Mouse (Mus musculus) midbrain, postnatal 0 days (tissue): ENCODE data around the gene Foxn3. TPM values are rescaled to one million over a fixed set of nuclear protein-coding genes. Genes with fewer than 3 reads are reported as not detected.

Experiments used
- ATAC-seq: fragments of 200-750 bp; cut with Nextera tagmentation; 2 replicates; pipeline ENCODE4 v1.8.0; 2017; ENCODE audit warnings: moderate number of reproducible peaks, mild to moderate bottlenecking, moderate TSS enrichment, moderate library complexity; ENCODE audit not compliant: low FRiP score
- DNase-seq: peaks from one replicate; pipeline ENCODE4 v3.0.0-alpha.2; 2015; ENCODE audit warnings: low spot score
- H3K27ac ChIP-seq: fragments of 300-500 bp; sonication (generic); 2 replicates; pipeline ENCODE4 v1.5.1; 2014; ENCODE audit warnings: low read depth, mild to moderate bottlenecking, low read length, mixed read lengths
- H3K27me3 ChIP-seq: fragments of 300-500 bp; sonication (generic); 2 replicates; pipeline ENCODE4 v1.6.1; 2014; ENCODE audit warnings: low read length, control low read depth, mixed read lengths; ENCODE audit not compliant: insufficient read depth
- H3K36me3 ChIP-seq: fragments of 300-500 bp; sonication (generic); 2 replicates; pipeline ENCODE4 v1.6.1; 2014; ENCODE audit warnings: low read length, control low read depth, mixed read lengths; ENCODE audit not compliant: insufficient read depth
- H3K4me1 ChIP-seq: fragments of 300-500 bp; sonication (generic); 2 replicates; pipeline ENCODE4 v1.6.1; 2014; ENCODE audit warnings: mild to moderate bottlenecking, control low read depth, antibody characterized with exemption, low read length, mixed read lengths; ENCODE audit not compliant: insufficient read depth
- H3K4me2 ChIP-seq: fragments of 300-500 bp; sonication (generic); 2 replicates; pipeline ENCODE4 v1.6.1; 2014; ENCODE audit warnings: low read depth, mild to moderate bottlenecking, low read length, mixed read lengths; ENCODE audit not compliant: poor library complexity, severe bottlenecking
- H3K4me3 ChIP-seq: fragments of 300-500 bp; sonication (generic); 2 replicates; pipeline ENCODE4 v1.5.1; 2014; ENCODE audit warnings: low read depth, mild to moderate bottlenecking, low read length, moderate library complexity
- H3K9ac ChIP-seq: fragments of 300-500 bp; sonication (generic); replicated peaks from 2 replicates; pipeline ENCODE4 v1.6.1; 2014; ENCODE audit warnings: mild to moderate bottlenecking, low read length, moderate library complexity, mixed read lengths; ENCODE audit not compliant: poor library complexity, severe bottlenecking
- H3K9me3 ChIP-seq: fragments of 300-500 bp; sonication (generic); 2 replicates; pipeline ENCODE4 v1.6.1; 2016; ENCODE audit warnings: low read length, control low read depth
- CTCF ChIP-seq: IDR thresholded peaks from 2 replicates; pipeline ENCODE4 v1.5.1; 2016; ENCODE audit warnings: antibody characterized with exemption, mild to moderate bottlenecking
- WGBS: fragments of 180-500 bp; shearing (Covaris S2); extraction: QIAGEN DNeasy Blood & Tissue Kit; methylation state at CpG from one replicate; pipeline ENCODE4 v1.1.7; 2014; 5-methylcytosine and 5-hydroxymethylcytosine counted together
- polyA plus RNA-seq: library from polyadenylated mRNA; unstranded; fragments of >200 nt; fragmentation: Nextera tagmentation; extraction: Ambion mirVana; gene quantifications from 2 replicates; pipeline ENCODE4 v1.2.1, GENCODE M21; 2015
- total RNA-seq: library from RNA; depleted of rRNA; stranded (reverse); fragments of >200 nt; gene quantifications from 2 replicates; pipeline ENCODE4 v1.2.3, GENCODE M21; 2014

Gene Foxn3
- total and polyA plus RNA-seq, 2 experiments from 2014 or later: 38.9 to 72.7 TPM

- ATAC-seq (no peak), DNase-seq (no peak)
- no peak for TF ChIP-seq CTCF
- H3K36me3 ChIP-seq: no peaks in the 10 kb centered on the region
- H3K27me3 ChIP-seq: no peaks in the 10 kb centered on the region
- H3K9ac ChIP-seq: no peak overlapping the region
- H3K4me3 ChIP-seq: no peak overlapping the region
- no peak overlapping the region for H3K27ac ChIP-seq
- 82% methylated on average over 10 of the region's 10 CpGs for WGBS
- H3K4me1 ChIP-seq: peaks cover 6% of the 10 kb centered on the region; the same call in 1 of the 2 replicates
- no peak overlapping the region for H3K4me2 ChIP-seq
- no peaks in the 10 kb centered on the region for H3K9me3 ChIP-seq
These were observed 309.8 kb downstream of the Foxn3 start for GRCm38 (mm10) chr12:99253562-99253961.

DNA sequence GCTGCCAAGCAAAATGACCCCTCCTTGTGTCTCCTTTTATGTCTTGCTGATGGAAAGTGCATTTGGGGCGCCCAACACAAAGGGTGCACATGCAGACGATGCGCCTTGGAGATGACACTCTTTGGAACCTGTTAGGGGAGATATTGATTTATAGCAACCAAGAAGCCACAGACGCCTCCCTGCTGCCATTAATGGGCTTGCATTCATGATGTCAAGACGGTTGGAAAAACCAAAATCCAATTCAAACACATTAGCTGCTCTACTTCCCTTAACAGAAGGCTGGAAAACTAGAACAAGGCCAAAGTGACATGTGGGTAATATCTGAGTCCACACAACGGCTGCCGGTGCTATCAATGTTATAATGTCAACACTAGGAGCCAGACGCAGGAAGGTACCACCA, 314.8 kb downstream of the Foxn3 start:
- ATAC-seq (no peak), DNase-seq (no peak)
- WGBS: 93% methylated on average over 8 of the region's 8 CpGs
- Histone ChIP-seq H3K4me3 (no peak overlapping the region), H3K9me3 (no peaks in the 10 kb centered on the region), H3K4me1 (no peaks in the 10 kb centered on the region), H3K9ac (no peak overlapping the region), H3K36me3 (no peaks in the 10 kb centered on the region), H3K27ac (no peak overlapping the region), H3K27me3 (no peaks in the 10 kb centered on the region), H3K4me2 (no peak overlapping the region)
- TF ChIP-seq CTCF: no peak

GRCm38 (mm10) chr12:99247939-99248338, 315.4 kb downstream of the Foxn3 start:
- TF ChIP-seq CTCF: no peak
- no peak overlapping the region for H3K9ac ChIP-seq
- H3K9me3 ChIP-seq: no peaks in the 10 kb centered on the region
- H3K4me3 ChIP-seq: no peak overlapping the region
- no peak overlapping the region for H3K4me2 ChIP-seq
- no peaks in the 10 kb centered on the region for H3K36me3 ChIP-seq
- 69% methylated on average over 6 of the region's 6 CpGs for WGBS
- ATAC-seq (no peak), DNase-seq (no peak)
- no peak overlapping the region for H3K27ac ChIP-seq
- no peaks in the 10 kb centered on the region for H3K27me3 ChIP-seq
- H3K4me1 ChIP-seq: no peaks in the 10 kb centered on the region

DNA sequence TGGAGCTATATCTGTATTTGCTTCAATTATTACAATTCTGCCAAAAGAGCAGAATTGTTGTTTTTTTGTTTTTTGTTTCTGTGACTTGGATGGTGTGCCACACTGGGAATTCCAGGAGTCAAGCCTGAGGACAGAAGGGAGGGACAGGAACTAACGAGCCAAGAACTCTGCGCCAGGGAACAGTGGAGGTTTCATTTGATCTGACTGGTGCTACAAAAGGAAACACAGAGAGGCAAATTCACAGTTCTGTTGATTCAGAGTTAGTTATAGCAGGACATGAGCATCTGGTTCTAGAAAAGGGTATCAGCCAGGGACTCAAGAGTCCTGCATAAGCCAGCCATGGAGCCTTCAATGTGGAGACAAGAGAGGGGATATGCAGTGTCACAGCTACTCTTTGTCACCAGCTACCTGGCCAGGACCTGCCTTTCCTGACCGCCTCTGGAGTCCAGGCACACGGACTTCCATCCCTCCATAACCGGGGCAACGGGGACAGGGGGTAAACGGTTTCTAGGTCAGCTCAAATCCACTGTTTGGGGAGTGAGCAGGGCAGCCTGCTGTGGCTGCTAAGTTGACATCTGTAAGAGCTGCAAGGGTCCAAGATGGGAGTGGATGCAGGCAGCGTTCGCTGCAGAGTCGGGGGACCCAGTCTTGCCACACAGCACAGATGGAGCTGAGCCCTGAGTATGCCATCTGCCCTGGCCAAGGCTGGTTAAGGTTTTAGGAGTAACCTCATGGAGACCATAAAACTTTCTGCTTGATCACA, 316.2 kb downstream of the Foxn3 start:
- no peak overlapping the region for H3K4me3 ChIP-seq
- WGBS: 62% methylated on average over 10 of the region's 10 CpGs
- no peaks in the 10 kb centered on the region for H3K27me3 ChIP-seq
- no peak overlapping the region for H3K9ac ChIP-seq
- H3K4me2 ChIP-seq: no peak overlapping the region
- ATAC-seq: no peak
- H3K36me3 ChIP-seq: no peaks in the 10 kb centered on the region
- peak; percentile 36 for DNase-seq
- no peaks in the 10 kb centered on the region for H3K9me3 ChIP-seq
- no peak overlapping the region for H3K27ac ChIP-seq
- TF ChIP-seq CTCF: no peak
- no peaks in the 10 kb centered on the region for H3K4me1 ChIP-seq

DNA sequence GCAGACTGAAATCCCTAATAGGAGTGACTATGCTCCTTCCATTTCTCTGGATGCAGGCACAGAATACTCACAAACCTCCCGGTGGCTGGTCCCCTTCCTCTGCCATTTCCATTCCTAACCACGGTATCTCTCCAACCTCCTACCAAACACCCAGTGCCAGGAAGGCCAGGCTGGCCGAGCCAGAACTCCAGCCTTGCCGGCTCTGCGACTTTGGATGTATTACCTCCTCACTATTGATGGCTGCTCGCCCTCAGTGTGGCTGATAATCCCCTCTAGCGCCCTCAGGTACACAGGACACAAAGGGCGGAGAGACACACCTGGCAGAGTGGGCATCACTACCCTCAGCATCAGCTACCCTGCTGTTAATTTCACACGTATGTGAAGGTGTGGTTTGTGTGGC, 318.7 kb downstream of the Foxn3 start:
- Histone ChIP-seq H3K27ac (no peak overlapping the region), H3K9ac (no peak overlapping the region), H3K9me3 (no peaks in the 10 kb centered on the region), H3K4me1 (peaks cover 10% of the 10 kb centered on the region), H3K27me3 (no peaks in the 10 kb centered on the region), H3K4me2 (no peak overlapping the region), H3K4me3 (no peak overlapping the region), H3K36me3 (no peaks in the 10 kb centered on the region)
- no peak for TF ChIP-seq CTCF
- DNase-seq (no peak), ATAC-seq (no peak)
- 92% methylated on average over 9 of the region's 9 CpGs for WGBS

GRCm38 (mm10) chr12:99244264-99244663, 319.1 kb downstream of the Foxn3 start:
- no peak for ATAC-seq

More at GRCm38 (mm10) chr12:99244264-99244663, 319.1 kb downstream of the Foxn3 start:
- H3K9ac ChIP-seq: no peak overlapping the region
- no peaks in the 10 kb centered on the region for H3K9me3 ChIP-seq
- no peak overlapping the region for H3K27ac ChIP-seq
- no peaks in the 10 kb centered on the region for H3K27me3 ChIP-seq
- WGBS: 83% methylated on average over 6 of the region's 6 CpGs
- no peak for DNase-seq
- H3K4me1 ChIP-seq: peaks cover 14% of the 10 kb centered on the region
- no peaks in the 10 kb centered on the region for H3K36me3 ChIP-seq
- no peak for TF ChIP-seq CTCF
- H3K4me3 ChIP-seq: no peak overlapping the region
- no peak overlapping the region for H3K4me2 ChIP-seq
